Mouse (Mus musculus) large intestine, adult 2 months (tissue): ENCODE results near the gene Itgb3. TPM values are rescaled to one million over a fixed set of nuclear protein-coding genes. Genes with fewer than 3 reads are reported as not detected.

Experiments
- DNase-seq: peaks from one replicate; pipeline ENCODE4 v3.0.0-alpha.2; 2012; ENCODE audit warnings: low read depth, low spot score
- WGBS: fragments of 180-500 bp; shearing (Covaris S2); methylation state at CpG from one replicate; pipeline ENCODE4 v1.1.7; 2018; 5-methylcytosine and 5-hydroxymethylcytosine counted together
- polyA plus RNA-seq: library from polyadenylated mRNA; depleted of rRNA; stranded (reverse); fragments of >200 nt; gene quantifications from 2 replicates; pipeline ENCODE4 v1.2.3, GENCODE M21; 2012

Itgb3 gene
- polyA plus RNA-seq, 1 experiment, result 6.9 TPM

DNA sequence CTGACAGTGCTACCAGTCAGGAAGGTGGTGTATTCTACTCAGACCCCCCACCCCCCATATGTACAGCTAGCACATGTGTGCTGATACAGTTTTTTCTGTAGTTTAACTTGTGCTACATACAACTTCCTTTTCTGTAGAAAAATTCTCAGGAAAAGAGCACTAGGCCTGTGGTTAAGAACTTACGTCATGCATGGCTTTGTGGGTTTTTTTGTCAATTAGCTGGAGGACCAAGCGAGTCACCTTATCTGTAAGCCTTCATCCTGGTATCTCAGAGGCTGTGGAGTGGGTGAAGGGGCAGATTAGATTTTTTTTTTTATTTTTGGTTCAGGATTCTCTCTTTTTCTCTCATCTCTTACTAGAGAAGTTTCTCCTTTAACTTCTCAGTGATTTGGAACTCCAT, 6.3 kb downstream of the Itgb3 start:
- WGBS, result 69% methylated on average over 2 of the region's 2 CpGs
- DNase-seq, result no peak

GRCm38 (mm10) chr11:104616182-104616581, 8.4 kb downstream of the Itgb3 start:
- 65% methylated on average over 5 of the region's 5 CpGs for WGBS
- no peak for DNase-seq

- 71% methylated on average over 6 of the region's 6 CpGs for WGBS
- no peak for DNase-seq
These were observed 10.9 kb downstream of the Itgb3 start for GRCm38 (mm10) chr11:104618638-104619076.

GRCm38 (mm10) chr11:104619084-104620022, 11.6 kb downstream of the Itgb3 start:
- WGBS, result 57% methylated on average over 13 of the region's 13 CpGs
- DNase-seq, result no peak

- no peak for DNase-seq
- 32% methylated on average over 12 of the region's 12 CpGs for WGBS
These were observed 14.5 kb downstream of the Itgb3 start for GRCm38 (mm10) chr11:104622040-104622962.

DNA sequence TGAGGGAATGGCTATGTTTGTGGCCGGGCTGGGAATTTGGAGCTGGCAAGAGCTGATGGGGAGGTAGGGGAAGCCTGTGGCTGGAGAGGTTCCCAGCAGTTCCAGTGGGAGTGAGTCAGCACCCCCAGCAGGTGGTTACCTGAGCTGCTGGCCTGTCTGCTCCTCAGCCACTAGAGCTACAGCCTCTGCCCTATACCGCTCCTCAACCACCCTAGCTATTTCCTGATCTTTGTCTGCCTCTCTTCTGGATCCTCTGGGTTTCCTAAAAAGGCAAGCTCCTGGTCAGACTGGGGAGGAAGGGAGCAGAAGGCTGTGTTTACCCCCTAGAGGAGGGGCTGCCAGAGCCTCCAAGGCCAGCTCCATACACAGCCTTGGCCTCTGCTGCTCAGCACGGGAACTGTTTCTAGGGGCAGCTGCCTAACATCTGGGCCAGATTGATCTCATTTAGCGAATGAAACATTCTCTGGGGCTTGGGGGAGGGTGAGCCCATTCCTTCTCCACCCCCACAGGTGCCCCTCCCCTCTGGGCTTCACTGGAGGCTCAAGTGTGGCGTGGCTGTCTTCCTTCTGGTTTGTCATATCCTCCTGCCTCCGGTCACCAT, 17.1 kb downstream of the Itgb3 start:
- no peak for DNase-seq
- 36% methylated on average over 6 of the region's 6 CpGs for WGBS

DNA sequence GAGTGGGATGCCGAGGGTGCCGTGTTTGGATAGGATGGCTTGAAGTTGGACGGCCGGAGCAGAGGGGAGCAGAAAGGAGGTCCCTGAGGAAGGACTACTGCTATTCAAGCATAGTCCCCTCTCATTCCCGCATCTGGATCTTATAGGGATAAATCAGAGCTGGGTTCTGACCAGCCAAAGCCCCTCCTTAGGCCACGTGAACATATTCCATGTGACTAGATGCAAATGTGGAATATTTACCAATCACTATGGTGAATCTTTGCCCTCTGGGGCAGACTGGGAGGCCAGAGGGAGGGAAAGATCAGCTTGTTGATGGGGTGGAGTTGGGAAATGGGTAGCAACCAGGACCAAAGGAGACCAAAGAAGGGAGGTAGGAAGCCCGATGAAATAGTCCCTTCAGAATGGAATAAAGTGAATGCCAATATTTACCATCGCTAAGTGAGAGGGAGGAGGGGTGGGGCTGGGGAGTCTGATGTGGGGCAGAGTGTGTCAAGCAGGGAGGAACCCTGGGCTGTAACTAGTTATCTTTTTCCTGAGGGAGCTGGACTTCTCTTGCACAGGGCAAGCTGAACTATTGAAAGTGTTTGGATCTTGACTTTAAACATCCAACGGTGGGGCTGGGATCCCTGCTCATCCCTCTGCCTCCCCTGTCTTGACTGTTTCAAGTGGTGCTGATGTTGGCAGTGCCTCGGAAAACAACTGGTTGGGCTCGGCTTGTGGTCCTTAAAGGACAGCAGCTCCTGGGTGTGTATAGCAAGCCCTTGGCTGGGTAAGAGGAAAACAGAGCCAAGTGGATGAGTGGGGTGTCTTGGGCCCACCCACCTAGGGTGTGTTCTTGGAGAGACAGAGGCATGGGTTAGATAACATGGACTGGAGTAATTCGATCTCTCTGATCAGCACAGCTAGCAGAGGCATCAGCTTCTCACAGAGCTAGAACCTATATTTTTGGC, 17.9 kb downstream of the Itgb3 start:
- WGBS, result 27% methylated on average over 12 of the region's 12 CpGs
- DNase-seq, result no peak

DNA sequence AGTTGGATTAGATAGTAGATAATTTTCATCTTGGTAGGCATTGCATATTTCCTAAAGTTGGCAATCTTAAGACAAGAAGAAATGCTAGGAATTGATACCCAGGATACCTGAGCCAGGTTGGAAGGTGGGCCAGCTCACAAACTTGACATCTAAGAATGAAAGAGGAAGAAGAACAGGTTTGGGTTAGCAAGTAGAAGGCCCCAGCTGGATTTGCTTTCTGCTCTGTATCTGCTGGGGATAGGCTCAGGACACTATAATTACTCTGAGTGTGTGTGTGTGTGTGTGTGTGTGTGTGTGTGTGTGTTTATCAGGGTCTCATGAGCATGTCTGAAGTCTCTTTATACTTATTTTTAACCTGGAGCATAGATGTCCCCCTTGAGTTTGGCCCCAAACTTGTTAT, 18.8 kb downstream of the Itgb3 start:
- DNase-seq, result no peak

GRCm38 (mm10) chr11:104627616-104628301, 20.0 kb downstream of the Itgb3 start:
- WGBS, result 55% methylated on average over 11 of the region's 11 CpGs
- DNase-seq, result no peak

DNA sequence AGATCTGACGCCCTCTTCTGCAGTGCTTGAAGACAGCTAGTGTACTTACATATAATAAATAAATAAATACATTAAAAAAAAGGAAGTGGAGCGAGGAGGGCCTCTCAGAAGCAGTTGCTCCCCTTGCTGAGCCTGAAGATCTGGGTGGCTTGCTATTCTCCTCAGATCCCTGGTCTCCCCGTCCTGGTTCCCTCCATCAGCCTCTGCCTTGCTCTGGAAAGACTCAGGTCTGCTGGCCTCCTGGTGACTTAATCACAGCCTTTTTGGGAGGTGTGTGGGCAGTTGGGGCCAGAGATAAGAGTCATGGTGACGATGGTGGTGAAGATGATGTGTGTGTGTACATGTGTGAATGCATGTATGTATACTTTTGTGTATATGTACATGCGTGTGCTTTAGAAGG, 20.8 kb downstream of the Itgb3 start:
- 74% methylated on average over 5 of the region's 5 CpGs for WGBS
- no peak for DNase-seq

DNA sequence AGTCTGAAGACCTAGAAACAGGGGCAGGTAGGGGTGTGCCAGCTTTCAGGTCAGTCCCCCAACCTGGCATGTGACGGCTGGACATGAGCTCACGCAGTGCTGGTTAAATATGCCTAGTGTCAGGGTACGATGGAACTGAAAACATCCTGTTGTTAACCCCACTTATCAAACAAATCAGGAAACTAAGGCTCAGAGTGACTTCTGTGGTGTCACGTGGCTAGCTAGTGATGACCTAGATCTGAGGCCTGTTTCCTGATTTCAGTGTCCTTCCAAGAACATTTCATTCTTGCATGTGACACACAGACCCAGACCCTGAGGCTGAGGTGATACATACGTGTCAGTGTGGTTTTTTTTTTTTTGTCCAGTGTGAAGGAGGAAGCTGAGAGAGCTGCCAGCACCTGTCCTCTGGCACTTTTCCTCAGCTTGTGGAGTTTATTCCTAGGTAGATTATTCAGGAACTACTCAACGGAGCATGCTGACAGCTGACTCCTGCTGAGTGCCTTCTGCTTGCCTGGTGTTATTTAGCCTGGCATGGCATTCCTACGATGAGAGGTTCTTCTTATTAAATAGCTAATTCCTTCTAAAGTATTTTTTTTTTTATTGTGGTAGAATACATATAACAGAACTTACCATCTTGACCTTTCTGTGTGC, 22.5 kb downstream of the Itgb3 start:
- WGBS, result 59% methylated on average over 7 of the region's 7 CpGs
- DNase-seq, result no peak

DNA sequence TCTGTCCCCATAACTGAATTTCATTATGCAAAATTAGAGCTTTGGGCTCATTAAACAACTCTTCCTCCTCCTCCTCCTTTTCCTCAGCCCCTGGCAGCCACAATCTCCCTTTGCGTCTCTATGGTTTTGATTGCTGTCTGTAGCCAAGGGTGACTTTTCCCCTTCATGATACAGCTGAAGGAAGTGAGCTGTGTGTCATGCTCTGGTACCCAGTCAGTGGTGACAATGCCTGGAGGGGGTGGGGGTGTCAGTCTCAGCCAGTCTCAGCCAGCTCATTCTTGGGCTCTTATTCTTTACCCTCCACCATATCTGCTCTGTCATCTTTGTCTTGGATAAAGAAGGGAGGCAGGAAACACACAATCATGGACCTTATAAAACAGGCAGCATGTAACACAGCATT, 23.5 kb downstream of the Itgb3 start:
- WGBS, result 65% methylated on average over 1 of the region's 1 CpGs
- no peak for DNase-seq

DNA sequence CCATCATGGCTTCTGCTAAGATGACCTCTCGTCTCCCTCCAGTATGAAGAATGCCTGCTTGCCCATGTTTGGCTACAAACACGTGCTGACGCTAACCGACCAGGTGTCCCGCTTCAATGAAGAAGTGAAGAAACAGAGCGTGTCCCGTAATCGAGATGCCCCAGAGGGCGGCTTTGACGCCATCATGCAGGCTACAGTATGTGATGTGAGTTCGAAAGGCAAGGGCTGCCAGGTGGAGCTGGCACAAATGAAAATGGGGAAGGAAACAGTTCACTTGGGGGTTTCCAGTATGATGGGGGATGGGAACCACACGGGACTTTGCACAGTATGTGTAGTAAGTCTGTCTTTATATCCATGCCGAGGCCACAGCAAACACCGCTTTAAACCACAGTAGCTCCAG, 29.2 kb downstream of the Itgb3 start:
- WGBS, result 86% methylated on average over 14 of the region's 14 CpGs
- no peak for DNase-seq

DNA sequence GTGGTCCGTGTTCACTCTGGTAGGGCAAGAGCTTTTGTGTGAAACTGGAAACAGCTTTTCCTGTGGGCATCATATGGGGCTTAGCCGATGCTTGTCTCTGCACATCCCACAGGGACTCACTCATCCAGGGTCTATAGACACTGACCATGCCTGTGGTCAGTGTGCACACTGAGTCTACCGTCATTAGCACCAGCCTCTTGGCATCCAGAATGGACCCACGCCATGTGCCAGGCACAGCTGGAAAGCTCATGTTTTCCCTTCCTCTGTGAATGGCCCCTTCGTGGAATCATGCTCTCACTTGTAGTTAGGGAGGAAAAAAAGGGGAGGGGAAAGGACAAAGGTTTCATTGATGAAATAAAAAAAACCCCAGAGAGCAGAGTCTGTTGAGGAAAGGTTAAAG, 30.2 kb downstream of the Itgb3 start:
- WGBS, result 64% methylated on average over 5 of the region's 5 CpGs
- no peak for DNase-seq

GRCm38 (mm10) chr11:104638906-104639305, 31.1 kb downstream of the Itgb3 start:
- WGBS, result 50% methylated on average over 2 of the region's 2 CpGs
- DNase-seq, result no peak

DNA sequence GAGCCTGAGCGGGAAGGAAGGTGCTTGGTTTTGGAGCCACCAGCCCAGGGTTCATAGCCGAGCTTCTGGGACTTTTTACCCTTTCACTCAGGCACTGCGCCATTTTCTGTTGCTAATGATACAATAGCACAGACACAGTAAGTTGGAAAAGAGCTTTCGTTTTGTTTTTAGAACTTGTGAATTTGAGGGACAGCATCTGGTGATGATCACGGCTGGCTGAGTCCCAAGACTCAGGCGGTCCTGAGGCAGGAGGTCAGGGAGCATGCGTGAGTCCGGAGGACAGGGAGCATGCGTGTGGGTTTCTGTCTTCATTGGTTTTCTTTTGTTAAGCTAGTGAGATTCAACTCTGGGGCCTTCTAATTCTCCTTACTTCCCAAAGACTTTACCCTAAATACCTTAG, 31.8 kb downstream of the Itgb3 start:
- DNase-seq, result no peak
- WGBS, result 83% methylated on average over 9 of the region's 9 CpGs

GRCm38 (mm10) chr11:104640894-104641293, 33.1 kb downstream of the Itgb3 start:
- WGBS, result 69% methylated on average over 10 of the region's 10 CpGs
- DNase-seq, result no peak

- DNase-seq, result no peak
- 80% methylated on average over 4 of the region's 4 CpGs for WGBS
These were observed 35.4 kb downstream of the Itgb3 start for GRCm38 (mm10) chr11:104643236-104643635.
